Mouse (Mus musculus) lung, embryonic 14.5 days (tissue): ENCODE data around the gene Cry2. TPM values are rescaled to one million over a fixed set of nuclear protein-coding genes. Genes with fewer than 3 reads are reported as not detected.
A peak's percentile ranks its signal among the peaks of the same experiment; 100 is the strongest.

Experiments
- ATAC-seq: fragments of 200-750 bp; cut with Nextera tagmentation; 2 replicates; pipeline ENCODE4 v1.8.0; 2017; ENCODE audit warnings: mild to moderate bottlenecking, moderate TSS enrichment, moderate library complexity; ENCODE audit not compliant: insufficient read depth
- DNase-seq: peaks from one replicate; pipeline ENCODE4 v3.0.0-alpha.2; 2015
- H3K27ac ChIP-seq: fragments of 300-500 bp; sonication (generic); 2 replicates; pipeline ENCODE4 v1.5.1; 2014; ENCODE audit warnings: low read depth, mild to moderate bottlenecking, moderate library complexity
- H3K27me3 ChIP-seq: fragments of 300-500 bp; sonication (generic); 2 replicates; pipeline ENCODE4 v1.6.1; 2014; ENCODE audit warnings: low read length, control low read depth; ENCODE audit not compliant: insufficient read depth
- H3K36me3 ChIP-seq: fragments of 300-500 bp; sonication (generic); 2 replicates; pipeline ENCODE4 v1.6.1; 2014; ENCODE audit warnings: control low read depth; ENCODE audit not compliant: insufficient read depth
- H3K4me1 ChIP-seq: fragments of 300-500 bp; sonication (generic); 2 replicates; pipeline ENCODE4 v1.6.1; 2014; ENCODE audit warnings: antibody characterized with exemption, control low read depth; ENCODE audit not compliant: insufficient read depth
- H3K4me2 ChIP-seq: fragments of 300-500 bp; sonication (generic); 2 replicates; pipeline ENCODE4 v1.6.1; 2014; ENCODE audit warnings: mild to moderate bottlenecking
- H3K4me3 ChIP-seq: fragments of 300-500 bp; sonication (generic); 2 replicates; pipeline ENCODE4 v1.5.1; 2014; ENCODE audit warnings: low read depth, low read length
- H3K9ac ChIP-seq: fragments of 300-500 bp; sonication (generic); 2 replicates; pipeline ENCODE4 v1.6.1; 2014
- H3K9me3 ChIP-seq: fragments of 300-500 bp; sonication (generic); 2 replicates; pipeline ENCODE4 v1.6.1; 2016; ENCODE audit warnings: low read depth, low read length, control low read depth
- CTCF ChIP-seq: IDR thresholded peaks from 2 replicates; pipeline ENCODE4 v1.5.1; 2016; ENCODE audit warnings: antibody characterized with exemption, low read depth
- WGBS: fragments of 180-500 bp; shearing (Covaris S2); extraction: QIAGEN DNeasy Blood & Tissue Kit; methylation state at CpG from one replicate; pipeline ENCODE4 v1.1.7; 2014; 5-methylcytosine and 5-hydroxymethylcytosine counted together
- polyA plus RNA-seq: library from polyadenylated mRNA; unstranded; fragments of >200 nt; fragmentation: Nextera tagmentation; extraction: Ambion mirVana; gene quantifications from 2 replicates; pipeline ENCODE4 v1.2.1, GENCODE M21; 2014

Gene Cry2
- polyA plus RNA-seq, 1 experiment from 2014 or later = 22.0 TPM

GRCm38 (mm10) chr2:92375099-92375623 is 58.7 kb downstream of the Cry2 start:
- under 1% methylated on average over 29 of the region's 29 CpGs for WGBS
- Histone ChIP-seq H3K27me3 (peaks cover 21% of the 10 kb centered on the region), H3K36me3 (peaks cover 26% of the 10 kb centered on the region), H3K4me1 (peaks cover 13% of the 10 kb centered on the region), H3K4me3 (peak overlapping the region; percentile 67), H3K4me2 (peak overlapping the region; percentile 97), H3K9ac (peak overlapping the region; percentile 72), H3K9me3 (no peaks in the 10 kb centered on the region), H3K27ac (peak overlapping the region; percentile 92)
- ATAC-seq = peak; percentile 92
- peak; percentile 97 for DNase-seq
- TF ChIP-seq CTCF = peak; percentile 16; the same call in 1 of the 2 replicates

- Histone ChIP-seq H3K4me2 (peak within 1 kb of the TSS; percentile 97), H3K9ac (peak within 1 kb of the TSS; percentile 72), H3K36me3 (peaks cover 21% of the 10 kb centered on the region), H3K27ac (peak within 1 kb of the TSS; percentile 92), H3K4me3 (peak within 1 kb of the TSS; percentile 67), H3K4me1 (peaks cover 13% of the 10 kb centered on the region), H3K9me3 (no peaks in the 10 kb centered on the region), H3K27me3 (peaks cover 28% of the 10 kb centered on the region)
- WGBS = 2% methylated on average over 16 of the region's 16 CpGs
- DNase-seq = peak; percentile 71
- ATAC-seq = peak; percentile 17; the same call in 1 of the 2 replicates
- TF ChIP-seq CTCF = no peak
Observed at GRCm38 (mm10) chr2:92374514-92374913, 59.3 kb downstream of the Cry2 start, which contains the start of the genes Pex16 and Large2. TSS of gene Pex16 (plus strand) at chr2:92374676. TSS of gene Large2 (minus strand) at chr2:92374869.

- Histone ChIP-seq H3K27ac (peak overlapping the region; percentile 92), H3K9ac (no peak overlapping the region), H3K4me3 (no peak overlapping the region), H3K36me3 (peaks cover 11% of the 10 kb centered on the region), H3K4me2 (peak overlapping the region; percentile 97; the same call in 1 of the 2 replicates), H3K4me1 (peaks cover 13% of the 10 kb centered on the region), H3K27me3 (peaks cover 37% of the 10 kb centered on the region), H3K9me3 (no peaks in the 10 kb centered on the region)
- no peak for TF ChIP-seq CTCF
- ATAC-seq (no peak), DNase-seq (no peak)
- 79% methylated on average over 11 of the region's 11 CpGs for WGBS
Observed at GRCm38 (mm10) chr2:92373437-92373813, 60.4 kb downstream of the Cry2 start.

- peaks cover 37% of the 10 kb centered on the region for H3K27me3 ChIP-seq
- peaks cover 8% of the 10 kb centered on the region for H3K36me3 ChIP-seq
- ATAC-seq (no peak), DNase-seq (peak; percentile 68)
- TF ChIP-seq CTCF = no peak
- 44% methylated on average over 9 of the region's 9 CpGs for WGBS
- H3K9ac ChIP-seq = no peak overlapping the region
- peak overlapping the region; percentile 92 for H3K27ac ChIP-seq
- H3K9me3 ChIP-seq = no peaks in the 10 kb centered on the region
- peaks cover 13% of the 10 kb centered on the region for H3K4me1 ChIP-seq
- H3K4me2 ChIP-seq = peak overlapping the region; percentile 97
- no peak overlapping the region for H3K4me3 ChIP-seq
Observed at GRCm38 (mm10) chr2:92372767-92373436, 60.9 kb downstream of the Cry2 start.

- peaks cover 13% of the 10 kb centered on the region for H3K4me1 ChIP-seq
- ATAC-seq (no peak), DNase-seq (peak; percentile 62)
- no peaks in the 10 kb centered on the region for H3K9me3 ChIP-seq
- peaks cover 2% of the 10 kb centered on the region; the same call in 1 of the 2 replicates for H3K36me3 ChIP-seq
- 27% methylated on average over 10 of the region's 10 CpGs for WGBS
- H3K27me3 ChIP-seq = peaks cover 37% of the 10 kb centered on the region
- H3K4me3 ChIP-seq = peak overlapping the region; percentile 45; the same call in 1 of the 2 replicates
- H3K9ac ChIP-seq = no peak overlapping the region; the same call in 1 of the 2 replicates
- no peak for TF ChIP-seq CTCF
- peak overlapping the region; percentile 92 for H3K27ac ChIP-seq
- H3K4me2 ChIP-seq = peak overlapping the region; percentile 67
Observed at GRCm38 (mm10) chr2:92371971-92372690, 61.7 kb downstream of the Cry2 start.

- 0 out of 2 replicates have a peak, but pooled peaks cover 4% of the 10 kb centered on the region for H3K36me3 ChIP-seq
- peak overlapping the region; percentile 45 for H3K4me3 ChIP-seq
- 3% methylated on average over 45 of the region's 45 CpGs for WGBS
- TF ChIP-seq CTCF = peak; percentile 26; the same call in 1 of the 2 replicates
- H3K4me1 ChIP-seq = peaks cover 13% of the 10 kb centered on the region
- peak; percentile 84 for DNase-seq
- peak overlapping the region; percentile 58 for H3K9ac ChIP-seq
- ATAC-seq = peak; percentile 5
- peak overlapping the region; percentile 67 for H3K4me2 ChIP-seq
- peak overlapping the region; percentile 92 for H3K27ac ChIP-seq
- H3K9me3 ChIP-seq = no peaks in the 10 kb centered on the region
- H3K27me3 ChIP-seq = peaks cover 37% of the 10 kb centered on the region
Observed at GRCm38 (mm10) chr2:92370821-92371805, 62.7 kb downstream of the Cry2 start.
